Mouse (Mus musculus): Measurements from ENCODE around the gene Gstm1. TPM values are rescaled to one million over a fixed set of nuclear protein-coding genes. Genes with fewer than 3 reads are reported as not detected.
"Not testable (repeated sequence)": the region's sequence is repeated elsewhere in the genome, so short reads cannot be mapped to it uniquely, and the experiment has no call there.

Gstm1 gene
- polyA plus RNA-seq, 1 experiment from 2014 or later = 38.9 TPM

GRCm38 (mm10) chr3:108014974-108015346 lies 2.8 kb downstream of the Gstm1 start:
- no peak for ATAC-seq (ENCODE audit: insufficient number of reproducible peaks, insufficient read depth, low FRiP score, low TSS enrichment, low read depth)
- no peak overlapping the region for H3K27ac ChIP-seq
- peaks cover 11% of the 10 kb centered on the region for H3K4me1 ChIP-seq (replicated peaks)
- H3K4me3 ChIP-seq (replicated peaks) = no peak overlapping the region
- no peaks in the 10 kb centered on the region for H3K9me3 ChIP-seq
- 86% methylated on average over 2 of the region's 2 CpGs for WGBS
- no peak overlapping the region for H3K4me2 ChIP-seq
- H3K9ac ChIP-seq (replicated peaks) = no peak overlapping the region
- no peaks in the 10 kb centered on the region for H3K27me3 ChIP-seq
- H3K36me3 ChIP-seq = no peaks in the 10 kb centered on the region

- Histone ChIP-seq H3K27me3 (no peaks in the 10 kb centered on the region), H3K9ac (replicated peaks) (no peak overlapping the region), H3K9me3 (no peaks in the 10 kb centered on the region), H3K4me1 (replicated peaks) (peaks cover 11% of the 10 kb centered on the region), H3K4me2 (no peak overlapping the region), H3K27ac (no peak overlapping the region), H3K36me3 (no peaks in the 10 kb centered on the region), H3K4me3 (replicated peaks) (no peak overlapping the region)
- no peak for ATAC-seq (ENCODE audit: insufficient number of reproducible peaks, insufficient read depth, low FRiP score, low TSS enrichment, low read depth)
- 73% methylated on average over 7 of the region's 8 CpGs for WGBS
Observed at GRCm38 (mm10) chr3:108014098-108014973, 3.4 kb downstream of the Gstm1 start.

DNA sequence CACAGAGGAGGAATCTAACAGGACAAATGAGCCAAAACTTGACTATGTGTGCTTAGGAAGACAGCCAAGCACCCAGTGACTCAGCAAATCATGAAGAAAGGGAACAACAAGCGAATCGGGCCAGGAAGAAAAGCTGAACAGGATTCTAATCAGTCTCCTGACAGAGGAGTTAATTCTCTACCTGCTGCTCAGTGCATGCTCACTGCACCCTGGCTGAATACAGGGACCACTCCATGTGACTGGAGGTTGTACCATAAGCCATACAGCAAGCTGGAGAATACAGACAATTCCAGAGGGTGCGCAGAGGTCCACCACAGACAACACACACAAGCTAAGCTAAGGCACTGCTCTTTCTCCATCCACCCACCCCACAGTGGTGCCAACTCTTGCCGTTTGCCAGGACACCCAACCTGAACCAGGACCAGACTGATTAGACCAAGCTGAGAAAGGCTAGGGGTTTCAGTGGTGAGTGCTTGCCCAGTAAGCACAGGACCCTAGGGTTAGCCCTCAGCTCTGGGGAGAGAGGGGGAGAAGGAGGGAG lies 4.4 kb downstream of the Gstm1 start:
- Histone ChIP-seq H3K36me3 (no peaks in the 10 kb centered on the region), H3K27me3 (no peaks in the 10 kb centered on the region), H3K4me2 (no peak overlapping the region)

GRCm38 (mm10) chr3:108011558-108011957 lies 6.2 kb downstream of the Gstm1 start:
- Histone ChIP-seq H3K27me3 (no peaks in the 10 kb centered on the region), H3K9ac (replicated peaks) (no peak overlapping the region), H3K27ac (no peak overlapping the region), H3K4me2 (no peak overlapping the region), H3K4me1 (replicated peaks) (peaks cover under 1% of the 10 kb centered on the region; the same call in 1 of the 2 replicates), H3K9me3 (no peaks in the 10 kb centered on the region), H3K4me3 (replicated peaks) (no peak overlapping the region), H3K36me3 (no peaks in the 10 kb centered on the region)
- no peak for ATAC-seq (ENCODE audit: insufficient number of reproducible peaks, insufficient read depth, low FRiP score, low TSS enrichment, low read depth)
- 75% methylated on average over 3 of the region's 3 CpGs for WGBS

More for the DNA sequence above, 4.4 kb downstream of the Gstm1 start:
- H3K9me3 ChIP-seq = no peaks in the 10 kb centered on the region
- H3K9ac ChIP-seq (replicated peaks) = no peak overlapping the region
- 82% methylated on average over 4 of the region's 4 CpGs for WGBS
- H3K27ac ChIP-seq = no peak overlapping the region
- no peak overlapping the region for H3K4me3 ChIP-seq (replicated peaks)
- peaks cover 7% of the 10 kb centered on the region for H3K4me1 ChIP-seq (replicated peaks)
- no peak for ATAC-seq (ENCODE audit: insufficient number of reproducible peaks, insufficient read depth, low FRiP score, low TSS enrichment, low read depth)

- H3K4me1 ChIP-seq (replicated peaks) = no peaks in the 10 kb centered on the region
- WGBS = 73% methylated on average over 2 of the region's 2 CpGs
- H3K9ac ChIP-seq (replicated peaks) = no peak overlapping the region
- no peaks in the 10 kb centered on the region for H3K27me3 ChIP-seq
- no peaks in the 10 kb centered on the region for H3K9me3 ChIP-seq
- no peak overlapping the region for H3K4me2 ChIP-seq
- no peak overlapping the region for H3K4me3 ChIP-seq (replicated peaks)
- no peak for ATAC-seq (ENCODE audit: insufficient number of reproducible peaks, insufficient read depth, low FRiP score, low TSS enrichment, low read depth)
- no peak overlapping the region for H3K27ac ChIP-seq
- H3K36me3 ChIP-seq = no peaks in the 10 kb centered on the region
Observed at GRCm38 (mm10) chr3:108010286-108010685, 7.5 kb downstream of the Gstm1 start.

- H3K27ac ChIP-seq = no peak overlapping the region
- 83% methylated on average over 8 of the region's 8 CpGs for WGBS
- H3K9ac ChIP-seq (replicated peaks) = no peak overlapping the region
- no peaks in the 10 kb centered on the region for H3K27me3 ChIP-seq
- no peaks in the 10 kb centered on the region for H3K36me3 ChIP-seq
- no peak overlapping the region for H3K4me2 ChIP-seq
- no peaks in the 10 kb centered on the region for H3K9me3 ChIP-seq
- no peak for ATAC-seq (ENCODE audit: insufficient number of reproducible peaks, insufficient read depth, low FRiP score, low TSS enrichment, low read depth)
- H3K4me3 ChIP-seq (replicated peaks) = no peak overlapping the region
- H3K4me1 ChIP-seq (replicated peaks) = no peaks in the 10 kb centered on the region; the same call in 1 of the 2 replicates
Observed at GRCm38 (mm10) chr3:108002021-108002420, 15.8 kb downstream of the Gstm1 start.

GRCm38 (mm10) chr3:107999491-107999890 lies 18.3 kb downstream of the Gstm1 start:
- H3K27me3 ChIP-seq = no peaks in the 10 kb centered on the region
- no peak overlapping the region for H3K4me2 ChIP-seq
- no peaks in the 10 kb centered on the region; the same call in 1 of the 2 replicates for H3K4me1 ChIP-seq (replicated peaks)
- no peak overlapping the region for H3K27ac ChIP-seq
- no peak overlapping the region for H3K9ac ChIP-seq (replicated peaks)
- H3K4me3 ChIP-seq (replicated peaks) = no peak overlapping the region
- no peak for ATAC-seq (ENCODE audit: insufficient number of reproducible peaks, insufficient read depth, low FRiP score, low TSS enrichment, low read depth)
- WGBS = 90% methylated on average over 3 of the region's 3 CpGs
- H3K36me3 ChIP-seq = no peaks in the 10 kb centered on the region
- no peaks in the 10 kb centered on the region for H3K9me3 ChIP-seq

DNA sequence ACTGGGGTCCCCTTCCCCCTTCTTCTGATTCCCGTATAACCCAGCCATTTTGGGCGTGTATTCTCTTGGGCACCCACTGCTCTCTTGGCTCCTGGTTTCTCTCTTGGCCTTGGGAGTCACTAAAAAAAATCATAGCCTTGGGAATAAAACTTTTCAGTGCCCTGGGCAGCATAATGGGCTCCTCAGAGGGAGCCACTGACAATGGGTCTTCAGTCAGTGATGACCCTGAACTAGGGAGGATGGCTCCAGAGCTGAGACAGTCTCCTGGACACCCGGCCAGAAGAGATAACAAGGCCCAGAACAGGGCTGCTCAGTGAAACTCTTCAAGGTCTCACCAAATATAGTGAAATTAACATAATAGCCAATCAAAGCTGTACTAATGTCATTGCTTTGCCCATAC lies 19.2 kb downstream of the Gstm1 start:
- H3K9me3 ChIP-seq = no peaks in the 10 kb centered on the region
- ATAC-seq (ENCODE audit: insufficient number of reproducible peaks, insufficient read depth, low FRiP score, low TSS enrichment, low read depth) = no peak
- 87% methylated on average over 3 of the region's 3 CpGs for WGBS
- H3K27me3 ChIP-seq = no peaks in the 10 kb centered on the region
- H3K4me2 ChIP-seq = no peak overlapping the region
- no peaks in the 10 kb centered on the region; the same call in 1 of the 2 replicates for H3K4me1 ChIP-seq (replicated peaks)
- no peak overlapping the region for H3K27ac ChIP-seq
- H3K9ac ChIP-seq (replicated peaks) = no peak overlapping the region
- H3K36me3 ChIP-seq = no peaks in the 10 kb centered on the region
- no peak overlapping the region for H3K4me3 ChIP-seq (replicated peaks)

DNA sequence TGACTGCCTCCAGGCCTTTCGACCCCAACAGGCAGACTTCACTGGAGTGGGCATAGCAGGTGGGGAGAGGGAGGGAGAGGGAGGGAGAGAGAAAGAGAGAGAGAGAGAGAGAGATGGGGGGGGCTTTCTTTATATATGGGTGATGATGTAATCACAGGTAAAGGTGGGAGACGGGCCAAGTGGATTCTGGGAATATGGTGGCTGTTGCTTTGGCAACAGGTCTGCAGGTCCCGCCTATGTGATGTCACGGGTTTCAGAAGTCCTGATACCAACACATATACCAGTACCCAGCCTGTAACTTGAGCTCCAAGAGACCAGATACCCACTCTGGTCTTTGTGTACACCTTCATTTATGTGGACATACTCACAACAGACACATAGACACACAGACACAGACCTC lies 21.2 kb downstream of the Gstm1 start:
- H3K27ac ChIP-seq = no peak overlapping the region
- no peaks in the 10 kb centered on the region for H3K27me3 ChIP-seq
- H3K4me2 ChIP-seq = no peak overlapping the region
- no peaks in the 10 kb centered on the region; the same call in 1 of the 2 replicates for H3K4me1 ChIP-seq (replicated peaks)
- no peak overlapping the region for H3K4me3 ChIP-seq (replicated peaks)
- 79% methylated on average over 4 of the region's 4 CpGs for WGBS
- no peak for ATAC-seq (ENCODE audit: insufficient number of reproducible peaks, insufficient read depth, low FRiP score, low TSS enrichment, low read depth)
- no peaks in the 10 kb centered on the region for H3K36me3 ChIP-seq
- H3K9me3 ChIP-seq = no peaks in the 10 kb centered on the region
- no peak overlapping the region for H3K9ac ChIP-seq (replicated peaks)

- not testable (repeated sequence) for ATAC-seq (ENCODE audit: insufficient number of reproducible peaks, insufficient read depth, low FRiP score, low TSS enrichment, low read depth); H3K36me3 ChIP-seq; H3K27ac ChIP-seq; H3K27me3 ChIP-seq; H3K9me3 ChIP-seq; H3K4me2 ChIP-seq; H3K4me1 ChIP-seq (replicated peaks); H3K9ac ChIP-seq (replicated peaks); H3K4me3 ChIP-seq (replicated peaks)
- 80% methylated on average over 2 of the region's 2 CpGs for WGBS
Observed at GRCm38 (mm10) chr3:107995974-107996373, 21.8 kb downstream of the Gstm1 start.

- H3K4me3 ChIP-seq (replicated peaks) = peak within 1 kb of the TSS; percentile 29
- H3K9me3 ChIP-seq = no peaks in the 10 kb centered on the region
- no peak within 1 kb of the TSS for H3K27ac ChIP-seq
- H3K27me3 ChIP-seq = no peaks in the 10 kb centered on the region
- H3K4me2 ChIP-seq = peak within 1 kb of the TSS; percentile 46
- ATAC-seq (ENCODE audit: insufficient number of reproducible peaks, insufficient read depth, low FRiP score, low TSS enrichment, low read depth) = peak; percentile 73
- WGBS = 42% methylated on average over 8 of the region's 8 CpGs
- H3K36me3 ChIP-seq = no peaks in the 10 kb centered on the region
- H3K4me1 ChIP-seq (replicated peaks) = peaks cover 7% of the 10 kb centered on the region; the same call in 1 of the 2 replicates
- H3K9ac ChIP-seq (replicated peaks) = no peak within 1 kb of the TSS
Observed at GRCm38 (mm10) chr3:107986041-107986562, 31.7 kb downstream of the Gstm1 start, which contains the start of gene Gstm2. Gene Gstm2, minus strand, starts transcription at chr3:107986453.
